Mouse (Mus musculus) effector memory CD4-positive, alpha-beta T cell, adult 5 months (primary cell): ENCODE results near the gene Ccdc36. TPM values are rescaled to one million over a fixed set of nuclear protein-coding genes. Genes with fewer than 3 reads are reported as not detected.

Experiments
- polyA plus RNA-seq: library from polyadenylated mRNA; unstranded; fragments of 100-300 nt; shearing (Covaris generic); gene quantifications from one replicate; pipeline ENCODE4 v1.2.1, GENCODE M21; 2017

The Ccdc36 gene
- polyA plus RNA-seq: not detected

GRCm38 (mm10) chr9:108428384-108428783 lies at the start of gene Ccdc36:
Gene Ccdc36 (minus strand): TSS chr9:108428484.

GRCm38 (mm10) chr9:108461181-108461631 lies 32.9 kb upstream of the Ccdc36 start, which contains the start of gene Klhdc8b:
Gene Klhdc8b (minus strand): TSS chr9:108461581.

GRCm38 (mm10) chr9:108460319-108461178 lies 32.3 kb upstream of the Ccdc36 start, which contains the start of gene Ccdc71:
Gene Ccdc71 (plus strand): TSS chr9:108460527.

GRCm38 (mm10) chr9:108436182-108436581 lies 7.9 kb upstream of the Ccdc36 start, which contains the start of gene BC048562:
Gene BC048562 (plus strand): TSS chr9:108436482.

GRCm38 (mm10) chr9:108392676-108393075 lies 35.6 kb downstream of the Ccdc36 start, which contains the start of gene 1700102P08Rik:
Gene 1700102P08Rik (plus strand): TSS chr9:108392805.

Other genes starting within 250 kb of the Ccdc36 start
- gene Bsn, start 238.1 kb downstream of the Ccdc36 start, polyA plus RNA-seq: 0.30 TPM
- gene Dag1, start 164.5 kb downstream of the Ccdc36 start, polyA plus RNA-seq: 11.0 TPM
- 1.7 TPM for gene Nicn1, start 138.1 kb downstream of the Ccdc36 start, polyA plus RNA-seq
- 0.17 TPM for gene Amt, start 131.6 kb downstream of the Ccdc36 start, polyA plus RNA-seq
- 424 TPM for gene Rhoa, start 122.4 kb downstream of the Ccdc36 start, polyA plus RNA-seq
- gene Tcta, start 122.3 kb downstream of the Ccdc36 start, polyA plus RNA-seq: 5.3 TPM
- 260 TPM for gene Gpx1, start 89.6 kb downstream of the Ccdc36 start, polyA plus RNA-seq
- gene Usp4, start 80.6 kb downstream of the Ccdc36 start, polyA plus RNA-seq: 94.4 TPM
- gene 1700102P08Rik, start 35.7 kb downstream of the Ccdc36 start, polyA plus RNA-seq: 0.74 TPM
- gene BC048562, start 8.0 kb upstream of the Ccdc36 start, polyA plus RNA-seq: not detected
- 27.6 TPM for gene Ccdc71, start 32.0 kb upstream of the Ccdc36 start, polyA plus RNA-seq
- 7.3 TPM for gene Klhdc8b, start 33.1 kb upstream of the Ccdc36 start, polyA plus RNA-seq
- gene Lamb2, start 51.3 kb upstream of the Ccdc36 start, polyA plus RNA-seq: not detected
- gene Usp19, start 62.1 kb upstream of the Ccdc36 start, polyA plus RNA-seq: 158 TPM
- gene Qars, start 79.2 kb upstream of the Ccdc36 start, polyA plus RNA-seq: 74.5 TPM
- gene Qrich1, start 88.3 kb upstream of the Ccdc36 start, polyA plus RNA-seq: 172 TPM
- 178 TPM for gene Impdh2, start 131.8 kb upstream of the Ccdc36 start, polyA plus RNA-seq
- gene Ndufaf3, start 138.9 kb upstream of the Ccdc36 start, polyA plus RNA-seq: 37.5 TPM
- 72.4 TPM for gene Dalrd3, start 141.4 kb upstream of the Ccdc36 start, polyA plus RNA-seq
- 28.6 TPM for gene Wdr6, start 150.3 kb upstream of the Ccdc36 start, polyA plus RNA-seq
- 11.5 TPM for gene P4htm, start 169.2 kb upstream of the Ccdc36 start, polyA plus RNA-seq
- gene Arih2, start 220.9 kb upstream of the Ccdc36 start, polyA plus RNA-seq: 179 TPM
- 20.0 TPM for gene Slc25a20, start 233.6 kb upstream of the Ccdc36 start, polyA plus RNA-seq